28 mouse cellular contexts compared by ENCODE assay signal in the genomic region with DNA sequence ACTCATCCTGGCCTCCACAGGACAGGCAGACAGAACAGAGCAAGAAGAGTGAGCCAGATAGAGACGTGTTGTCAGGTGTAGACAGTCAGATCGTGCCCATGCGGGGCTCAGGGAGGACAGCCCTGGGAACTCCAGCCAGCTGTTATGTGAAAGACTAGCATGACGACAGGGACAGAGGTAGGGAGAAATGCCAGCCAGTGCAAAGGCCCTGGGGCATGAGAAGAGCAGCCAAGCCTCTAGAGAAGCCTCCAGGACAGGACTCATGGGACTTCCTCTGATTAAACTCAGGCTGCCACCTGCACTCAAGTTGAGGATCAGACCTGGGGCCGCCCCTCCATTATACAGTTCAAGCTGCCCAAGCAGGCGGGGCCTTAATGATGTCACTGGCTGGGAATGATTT. TPM values are rescaled to one million over a fixed set of nuclear protein-coding genes. Genes with fewer than 3 reads are reported as not detected.
DNase-seq lines count a peak whose midpoint lies in the region; ATAC-seq lines count a peak whose summit lies in the region.
"Had no signal": no experiment of that assay in that cellular context is flagged by ENCODE, and none has a peak within 500 bp of the region (broad histone marks: within the 10 kb centered on the region; RNA-seq: fewer than 3 reads in every experiment).

No protein-coding gene starts in this region.

- no peak overlapping the region for H3K4me3 ChIP-seq in embryonic facial prominence, embryonic 14.5 days (ENCODE audit: low read depth, low read length)
- no peak overlapping the region for H3K4me3 ChIP-seq in embryonic facial prominence, embryonic 10.5 days
- peak overlapping the region; percentile 11; the same call in 1 of the 2 replicates for H3K4me3 ChIP-seq in midbrain, embryonic 10.5 days
- H3K4me3 ChIP-seq in midbrain, embryonic 14.5 days (replicated peaks; ENCODE audit: low read depth, low read length): no peak overlapping the region
- no peak overlapping the region for H3K4me3 ChIP-seq in limb, embryonic 10.5 days
- H3K4me3 ChIP-seq: embryonic facial prominence, embryonic 12.5 days; embryonic facial prominence, embryonic 15.5 days; erythroblast, embryonic 14.5 days; forebrain, embryonic 10.5 days; forebrain, embryonic 12.5 days had no signal

- peaks cover 7% of the 10 kb centered on the region for H3K4me1 ChIP-seq in embryonic facial prominence, embryonic 14.5 days (ENCODE audit: control insufficient read depth, insufficient read depth, low read length)
- H3K4me1 ChIP-seq in embryonic facial prominence, embryonic 10.5 days: peaks cover 10% of the 10 kb centered on the region
- H3K4me1 ChIP-seq in midbrain, embryonic 10.5 days: peaks cover 16% of the 10 kb centered on the region
- H3K4me1 ChIP-seq in midbrain, embryonic 14.5 days (ENCODE audit: control insufficient read depth, insufficient read depth, low read length): peaks cover 10% of the 10 kb centered on the region; the same call in 1 of the 2 replicates
- H3K4me1 ChIP-seq in limb, embryonic 10.5 days: peaks cover 14% of the 10 kb centered on the region

- no peak overlapping the region for H3K27ac ChIP-seq in embryonic facial prominence, embryonic 14.5 days (replicated peaks; ENCODE audit: low read depth, low read length)
- H3K27ac ChIP-seq in embryonic facial prominence, embryonic 10.5 days (replicated peaks): no peak overlapping the region
- no peak overlapping the region for H3K27ac ChIP-seq in midbrain, embryonic 10.5 days (replicated peaks)
- H3K27ac ChIP-seq in midbrain, embryonic 14.5 days (replicated peaks; ENCODE audit: low read depth, low read length): no peak overlapping the region
- H3K27ac ChIP-seq in limb, embryonic 10.5 days: no peak overlapping the region
- H3K27ac ChIP-seq: embryonic facial prominence, embryonic 12.5 days; embryonic facial prominence, embryonic 15.5 days; forebrain, embryonic 10.5 days; forebrain, embryonic 12.5 days had no signal

- DNase-seq in embryonic facial prominence, embryonic 14.5 days (ENCODE audit: low spot score): no peak
- no peak for DNase-seq in embryonic facial prominence, embryonic 10.5 days (ENCODE audit: low spot score)
- DNase-seq in midbrain, embryonic 10.5 days (ENCODE audit: low spot score): no peak
- no peak for DNase-seq in midbrain, embryonic 14.5 days
- peak; percentile 4 for DNase-seq in right cerebral cortex, postnatal 14 days
- no peak for DNase-seq in right cerebral cortex, adult 2 months (ENCODE audit: low spot score in 2 of 2)
- DNase-seq in adipocyte (ENCODE audit: low spot score): peak; percentile 69
- no peak for DNase-seq in limb, embryonic 10.5 days (ENCODE audit: low spot score)
- DNase-seq: adrenal gland, adult 2 months; adrenal gland, postnatal 10 days; adrenal gland, postnatal 25 days; B cell, adult 2 months; cerebellum, adult 11 months; cerebellum, adult 2 months; cerebellum, adult 9-11 months; embryo, embryonic 11 days had no signal

- 81% methylated on average over 6 of the region's 6 CpGs for WGBS in embryonic facial prominence, embryonic 14.5 days
- 80% methylated on average over 6 of the region's 6 CpGs for WGBS in embryonic facial prominence, embryonic 10.5 days
- WGBS in midbrain, embryonic 10.5 days: 78% methylated on average over 6 of the region's 6 CpGs
- 74% methylated on average over 6 of the region's 6 CpGs for WGBS in midbrain, embryonic 14.5 days
- 77% methylated on average over 6 of the region's 6 CpGs for WGBS in limb, embryonic 10.5 days

- H3K36me3 ChIP-seq in embryonic facial prominence, embryonic 14.5 days (ENCODE audit: control insufficient read depth, insufficient read depth, low read length): peaks cover 11% of the 10 kb centered on the region
- H3K36me3 ChIP-seq in embryonic facial prominence, embryonic 10.5 days (replicated peaks): peaks cover 12% of the 10 kb centered on the region
- H3K36me3 ChIP-seq in midbrain, embryonic 10.5 days: peaks cover 11% of the 10 kb centered on the region
- peaks cover 8% of the 10 kb centered on the region; the same call in 1 of the 2 replicates for H3K36me3 ChIP-seq in midbrain, embryonic 14.5 days (ENCODE audit: control insufficient read depth, insufficient read depth, low read length)
- H3K36me3 ChIP-seq in limb, embryonic 10.5 days: peaks cover 15% of the 10 kb centered on the region

- H3K9me3 ChIP-seq in embryonic facial prominence, embryonic 14.5 days (ENCODE audit: control insufficient read depth, low read length): no peaks in the 10 kb centered on the region
- no peaks in the 10 kb centered on the region for H3K9me3 ChIP-seq in embryonic facial prominence, embryonic 10.5 days
- H3K9me3 ChIP-seq in midbrain, embryonic 10.5 days (replicated peaks): no peaks in the 10 kb centered on the region
- H3K9me3 ChIP-seq in midbrain, embryonic 14.5 days (ENCODE audit: control insufficient read depth, low read length): no peaks in the 10 kb centered on the region
- H3K9me3 ChIP-seq in limb, embryonic 10.5 days (replicated peaks): no peaks in the 10 kb centered on the region
- H3K9me3 ChIP-seq: embryonic facial prominence, embryonic 12.5 days; embryonic facial prominence, embryonic 15.5 days; forebrain, embryonic 10.5 days; forebrain, embryonic 12.5 days; G1E had no signal

- no peaks in the 10 kb centered on the region for H3K27me3 ChIP-seq in embryonic facial prominence, embryonic 14.5 days (replicated peaks; ENCODE audit: control insufficient read depth, insufficient read depth, low read length)
- no peaks in the 10 kb centered on the region for H3K27me3 ChIP-seq in embryonic facial prominence, embryonic 10.5 days (replicated peaks; ENCODE audit: low read depth, poor library complexity, severe bottlenecking)
- no peaks in the 10 kb centered on the region for H3K27me3 ChIP-seq in midbrain, embryonic 10.5 days (ENCODE audit: low read depth, poor library complexity, severe bottlenecking)
- H3K27me3 ChIP-seq in midbrain, embryonic 14.5 days (ENCODE audit: control insufficient read depth, insufficient read depth, low read length): no peaks in the 10 kb centered on the region
- H3K27me3 ChIP-seq in limb, embryonic 10.5 days (ENCODE audit: low read depth, poor library complexity, severe bottlenecking): no peaks in the 10 kb centered on the region
- H3K27me3 ChIP-seq: CH12.LX; embryonic facial prominence, embryonic 12.5 days; embryonic facial prominence, embryonic 15.5 days; Patski had no signal

- H3K4me2 ChIP-seq in embryonic facial prominence, embryonic 14.5 days (ENCODE audit: low read depth, low read length): no peak overlapping the region
- no peak overlapping the region for H3K4me2 ChIP-seq in midbrain, embryonic 14.5 days (ENCODE audit: low read length)
- H3K4me2 ChIP-seq: embryonic facial prominence, embryonic 12.5 days; embryonic facial prominence, embryonic 15.5 days; forebrain, embryonic 12.5 days had no signal

- H3K9ac ChIP-seq in embryonic facial prominence, embryonic 14.5 days (ENCODE audit: low read depth, low read length): 0 out of 2 replicates have a peak overlapping the region, but pooled peaks have one; percentile 5
- H3K9ac ChIP-seq in midbrain, embryonic 14.5 days (replicated peaks; ENCODE audit: low read length): no peak overlapping the region
- H3K9ac ChIP-seq: embryonic facial prominence, embryonic 12.5 days; embryonic facial prominence, embryonic 15.5 days; forebrain, embryonic 12.5 days had no signal

- ATAC-seq in embryonic facial prominence, embryonic 14.5 days (ENCODE audit: low read depth): no peak
- ATAC-seq in midbrain, embryonic 14.5 days (ENCODE audit: low FRiP score, low TSS enrichment): no peak
- ATAC-seq: activated CD4-positive, CD25-positive, alpha-beta regulatory T cell, adult 4 months; CD4-positive, CD25-positive, alpha-beta regulatory T cell, adult 4 months; forebrain, embryonic 14.5 days; forebrain, embryonic 16.5 days; Patski had no signal

RNA-seq across cellular contexts. Expression of gene Polrmt, which starts 2.1 kb away (rescaled TPM):
- 32.5 and 33.6 TPM in 2 replicates for polyA plus RNA-seq in embryonic facial prominence, embryonic 14.5 days (2014; fragmentation: Nextera tagmentation; extraction: Ambion mirVana)
- polyA plus RNA-seq in embryonic facial prominence, embryonic 10.5 days (2016; fragmentation: Nextera tagmentation; extraction: Ambion mirVana): 52.8 and 54.3 TPM in 2 replicates
- polyA plus RNA-seq in midbrain, embryonic 10.5 days (2016; fragmentation: Nextera tagmentation; extraction: Ambion mirVana): 48.6 and 51.7 TPM in 2 replicates
- polyA plus RNA-seq in midbrain, embryonic 14.5 days (2014; fragmentation: Nextera tagmentation; extraction: Ambion mirVana): 35.9 and 39.8 TPM in 2 replicates
- 58.6 and 61.2 TPM in 2 replicates for polyA plus RNA-seq in limb, embryonic 10.5 days (2016; fragmentation: Nextera tagmentation; extraction: Ambion mirVana)

RNA-seq across cellular contexts. Expression of gene Fgf22, which starts 6.4 kb away (rescaled TPM):
- polyA plus RNA-seq in embryonic facial prominence, embryonic 14.5 days (2014; fragmentation: Nextera tagmentation; extraction: Ambion mirVana): 0.35 and 0.38 TPM in 2 replicates
- 0.46 TPM in 1 of 2 replicates, not detected in the other for polyA plus RNA-seq in embryonic facial prominence, embryonic 10.5 days (2016; fragmentation: Nextera tagmentation; extraction: Ambion mirVana)
- 0.27 and 0.42 TPM in 2 replicates for polyA plus RNA-seq in midbrain, embryonic 10.5 days (2016; fragmentation: Nextera tagmentation; extraction: Ambion mirVana)
- 0.87 and 1.0 TPM in 2 replicates for polyA plus RNA-seq in midbrain, embryonic 14.5 days (2014; fragmentation: Nextera tagmentation; extraction: Ambion mirVana)
- 0.28 and 0.65 TPM in 2 replicates for polyA plus RNA-seq in limb, embryonic 10.5 days (2016; fragmentation: Nextera tagmentation; extraction: Ambion mirVana)
- polyA plus RNA-seq: activated CD4-positive, CD25-positive, alpha-beta regulatory T cell, adult 4 months; CD4-positive, CD25-positive, alpha-beta regulatory T cell, adult 4 months; erythroblast, embryonic 14.5 days; G1E had no signal

RNA-seq across cellular contexts. Expression of gene Rnf126, which starts 18.3 kb away (rescaled TPM):
- polyA plus RNA-seq in embryonic facial prominence, embryonic 14.5 days (2014; fragmentation: Nextera tagmentation; extraction: Ambion mirVana): 77.5 and 78.9 TPM in 2 replicates
- 125 and 126 TPM in 2 replicates for polyA plus RNA-seq in embryonic facial prominence, embryonic 10.5 days (2016; fragmentation: Nextera tagmentation; extraction: Ambion mirVana)
- polyA plus RNA-seq in midbrain, embryonic 10.5 days (2016; fragmentation: Nextera tagmentation; extraction: Ambion mirVana): 109 and 118 TPM in 2 replicates
- 92.8 and 94.6 TPM in 2 replicates for polyA plus RNA-seq in midbrain, embryonic 14.5 days (2014; fragmentation: Nextera tagmentation; extraction: Ambion mirVana)
- 141 and 151 TPM in 2 replicates for polyA plus RNA-seq in limb, embryonic 10.5 days (2016; fragmentation: Nextera tagmentation; extraction: Ambion mirVana)

RNA-seq across cellular contexts. Expression of gene Fstl3, which starts 28.6 kb away (rescaled TPM):
- 8.3 and 10.7 TPM in 2 replicates for polyA plus RNA-seq in embryonic facial prominence, embryonic 14.5 days (2014; fragmentation: Nextera tagmentation; extraction: Ambion mirVana)
- 1.9 and 2.2 TPM in 2 replicates for polyA plus RNA-seq in embryonic facial prominence, embryonic 10.5 days (2016; fragmentation: Nextera tagmentation; extraction: Ambion mirVana)
- 1.1 and 1.8 TPM in 2 replicates for polyA plus RNA-seq in midbrain, embryonic 10.5 days (2016; fragmentation: Nextera tagmentation; extraction: Ambion mirVana)
- polyA plus RNA-seq in midbrain, embryonic 14.5 days (2014; fragmentation: Nextera tagmentation; extraction: Ambion mirVana): 0.80 and 1.5 TPM in 2 replicates
- 1.8 and 2.3 TPM in 2 replicates for polyA plus RNA-seq in limb, embryonic 10.5 days (2016; fragmentation: Nextera tagmentation; extraction: Ambion mirVana)

RNA-seq across cellular contexts. Expression of gene Hcn2, which starts 32.1 kb away (rescaled TPM):
- 0.15 and 0.20 TPM in 2 replicates for polyA plus RNA-seq in embryonic facial prominence, embryonic 14.5 days (2014; fragmentation: Nextera tagmentation; extraction: Ambion mirVana)
- polyA plus RNA-seq in embryonic facial prominence, embryonic 10.5 days (2016; fragmentation: Nextera tagmentation; extraction: Ambion mirVana): 0.04 TPM in 1 of 2 replicates, not detected in the other
- 0.05 TPM in 2 replicates for polyA plus RNA-seq in midbrain, embryonic 10.5 days (2016; fragmentation: Nextera tagmentation; extraction: Ambion mirVana)
- 0.89 and 1.9 TPM in 2 replicates for polyA plus RNA-seq in midbrain, embryonic 14.5 days (2014; fragmentation: Nextera tagmentation; extraction: Ambion mirVana)
- polyA plus RNA-seq in limb, embryonic 10.5 days (2016; fragmentation: Nextera tagmentation; extraction: Ambion mirVana): 0.04 TPM in 1 of 2 replicates, not detected in the other
- polyA plus RNA-seq: activated CD4-positive, CD25-positive, alpha-beta regulatory T cell, adult 4 months; CD4-positive, CD25-positive, alpha-beta regulatory T cell, adult 4 months; forebrain, embryonic 10.5 days had no signal

Comparison
In these comparisons a context has a peak if more than half of its experiments do, and no peak if none do; other contexts are left out.
1. DNase-seq: peak in right cerebral cortex, postnatal 14 days (single experiment) and adipocyte (single experiment); none in embryonic facial prominence, embryonic 14.5 days (single experiment), embryonic facial prominence, embryonic 10.5 days (single experiment), midbrain, embryonic 10.5 days (single experiment), midbrain, embryonic 14.5 days (single experiment), right cerebral cortex, adult 2 months (0 of 2) and limb, embryonic 10.5 days (single experiment).